Mouse (Mus musculus): ENCODE results near the gene Carns1. TPM values are rescaled to one million over a fixed set of nuclear protein-coding genes. Genes with fewer than 3 reads are reported as not detected.
"Not testable (repeated sequence)": the region's sequence is repeated elsewhere in the genome, so short reads cannot be mapped to it uniquely, and the experiment has no call there.

Carns1 gene
- polyA plus RNA-seq, 1 experiment from 2014 or later = 5.9 TPM

- Histone ChIP-seq H3K4me3 (replicated peaks) (no peak overlapping the region), H3K36me3 (peaks cover 10% of the 10 kb centered on the region), H3K4me1 (peaks cover 39% of the 10 kb centered on the region), H3K9ac (replicated peaks) (no peak overlapping the region), H3K27me3 (replicated peaks) (no peaks in the 10 kb centered on the region), H3K4me2 (no peak overlapping the region), H3K9me3 (replicated peaks) (no peaks in the 10 kb centered on the region), H3K27ac (replicated peaks) (no peak overlapping the region)
- 87% methylated on average over 7 of the region's 7 CpGs for WGBS
- no peak for ATAC-seq (ENCODE audit: low FRiP score)
Measured at GRCm38 (mm10) chr19:4122411-4123370, 52.6 kb downstream of the Carns1 start.

- H3K27ac ChIP-seq (replicated peaks) = 0 out of 2 replicates have a peak overlapping the region, but pooled peaks have one; percentile 94
- not testable (repeated sequence) for H3K9ac ChIP-seq (replicated peaks); H3K9me3 ChIP-seq (replicated peaks); H3K27me3 ChIP-seq (replicated peaks); H3K4me3 ChIP-seq (replicated peaks); ATAC-seq (ENCODE audit: low FRiP score)
- H3K4me2 ChIP-seq = peak overlapping the region; percentile 48
- peaks cover 31% of the 10 kb centered on the region for H3K4me1 ChIP-seq
- peaks cover 15% of the 10 kb centered on the region for H3K36me3 ChIP-seq
- 69% methylated on average over 6 of the region's 6 CpGs for WGBS
Measured at GRCm38 (mm10) chr19:4121896-4122295, 53.4 kb downstream of the Carns1 start.

DNA sequence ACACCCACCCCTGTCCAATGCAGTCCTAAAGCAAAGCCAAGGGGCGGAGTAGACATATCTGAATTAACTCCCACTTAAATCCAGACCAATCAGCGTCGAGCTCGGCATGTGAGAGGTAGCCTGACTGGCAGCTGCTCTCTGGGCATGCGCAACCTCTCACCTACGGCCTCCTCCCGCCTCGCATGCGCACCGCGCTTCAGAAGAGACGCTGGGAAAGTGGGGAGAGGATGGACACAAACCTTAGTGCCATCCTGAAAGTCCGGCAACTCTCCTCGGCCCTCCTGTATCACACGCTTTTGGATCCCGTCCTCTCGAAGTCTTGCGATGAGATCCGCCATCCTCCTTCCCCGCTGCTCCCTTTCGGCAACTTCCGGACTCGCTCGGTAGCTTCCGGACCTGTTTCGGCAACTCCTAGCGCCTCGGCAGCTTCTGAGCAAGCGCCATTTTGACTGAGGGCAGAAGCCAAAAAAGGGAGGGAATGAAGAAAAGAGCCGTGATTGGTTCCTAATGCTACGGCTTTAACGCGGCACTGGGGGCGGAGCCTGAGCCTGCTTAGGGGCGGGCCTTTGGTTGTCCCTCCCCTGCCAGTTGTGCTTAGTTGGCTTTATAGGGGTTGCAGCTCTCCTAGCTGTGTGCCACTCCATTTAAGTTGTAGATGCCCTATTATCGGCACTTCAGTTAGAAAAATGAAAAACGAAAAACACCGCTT lies 54.0 kb downstream of the Carns1 start:
- Histone ChIP-seq H3K4me1 (peaks cover 25% of the 10 kb centered on the region), H3K4me3 (replicated peaks) (peak overlapping the region; percentile 62), H3K36me3 (peaks cover 21% of the 10 kb centered on the region), H3K27me3 (replicated peaks) (no peaks in the 10 kb centered on the region), H3K9me3 (replicated peaks) (no peaks in the 10 kb centered on the region), H3K4me2 (peak overlapping the region; percentile 48), H3K9ac (replicated peaks) (peak overlapping the region; percentile 57), H3K27ac (replicated peaks) (peak overlapping the region; percentile 94)
- peak; percentile 88 for ATAC-seq (ENCODE audit: low FRiP score)
- WGBS = 2% methylated on average over 38 of the region's 38 CpGs

DNA sequence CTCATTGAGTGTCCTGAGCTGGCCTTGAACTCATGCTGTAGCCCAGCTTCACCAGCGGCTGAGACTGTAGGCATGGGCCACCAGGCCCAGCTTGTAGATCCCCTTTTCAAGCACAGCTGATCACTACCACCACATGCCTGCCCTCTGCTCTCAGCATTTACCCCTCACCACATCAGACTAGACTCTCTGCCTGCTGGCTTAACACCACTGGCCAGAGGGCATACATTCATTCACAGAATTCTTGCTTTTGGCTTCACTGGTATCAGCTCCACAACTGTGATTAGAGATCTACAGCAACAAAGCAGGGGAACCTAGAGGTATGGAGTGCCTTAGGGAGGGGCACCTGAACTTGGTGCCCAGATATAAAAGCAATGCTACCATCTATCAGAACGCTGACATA lies 54.8 kb downstream of the Carns1 start:
- peaks cover 25% of the 10 kb centered on the region for H3K4me1 ChIP-seq
- ATAC-seq (ENCODE audit: low FRiP score) = no peak
- no peak overlapping the region; the same call in 1 of the 2 replicates for H3K27ac ChIP-seq (replicated peaks)
- H3K4me3 ChIP-seq (replicated peaks) = peak overlapping the region; percentile 62
- H3K36me3 ChIP-seq = peaks cover 29% of the 10 kb centered on the region
- peak overlapping the region; percentile 21; the same call in 1 of the 2 replicates for H3K9ac ChIP-seq (replicated peaks)
- no peaks in the 10 kb centered on the region for H3K27me3 ChIP-seq (replicated peaks)
- peak overlapping the region; percentile 48 for H3K4me2 ChIP-seq
- no peaks in the 10 kb centered on the region for H3K9me3 ChIP-seq (replicated peaks)
- WGBS = 90% methylated on average over 2 of the region's 2 CpGs

- ATAC-seq (ENCODE audit: low FRiP score) = no peak
- Histone ChIP-seq H3K4me3 (replicated peaks) (peak overlapping the region; percentile 62), H3K27me3 (replicated peaks) (no peaks in the 10 kb centered on the region), H3K27ac (replicated peaks) (no peak overlapping the region), H3K9ac (replicated peaks) (peak overlapping the region; percentile 21; the same call in 1 of the 2 replicates), H3K4me1 (peaks cover 21% of the 10 kb centered on the region), H3K4me2 (peak overlapping the region; percentile 48), H3K36me3 (peaks cover 34% of the 10 kb centered on the region), H3K9me3 (replicated peaks) (no peaks in the 10 kb centered on the region)
- 88% methylated on average over 6 of the region's 6 CpGs for WGBS
Measured at GRCm38 (mm10) chr19:4119716-4120487, 55.4 kb downstream of the Carns1 start.

DNA sequence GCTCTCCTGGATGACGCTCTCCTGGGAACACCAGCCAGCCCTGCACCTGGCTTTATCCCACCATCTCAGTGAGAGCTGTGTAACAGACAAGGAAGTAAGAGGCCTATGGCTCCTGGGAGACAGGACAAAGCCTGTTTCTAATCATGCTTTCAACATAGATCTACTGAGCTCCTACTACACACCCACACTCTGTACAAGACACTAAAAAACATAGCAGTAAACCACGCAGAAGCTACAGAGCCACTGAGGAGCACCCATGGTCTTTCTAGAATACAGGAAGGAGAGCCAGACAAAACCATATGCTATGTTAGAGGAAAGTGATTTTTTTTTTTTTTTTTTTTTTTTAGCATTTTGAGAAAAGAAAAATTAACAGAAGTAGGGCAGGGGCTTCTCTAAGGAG lies 56.9 kb downstream of the Carns1 start:
- Histone ChIP-seq H3K4me2 (no peak overlapping the region), H3K36me3 (peaks cover 50% of the 10 kb centered on the region), H3K9ac (replicated peaks) (no peak overlapping the region), H3K27ac (replicated peaks) (no peak overlapping the region), H3K27me3 (replicated peaks) (no peaks in the 10 kb centered on the region), H3K4me3 (replicated peaks) (no peak overlapping the region), H3K4me1 (peaks cover 21% of the 10 kb centered on the region), H3K9me3 (replicated peaks) (no peaks in the 10 kb centered on the region)
- ATAC-seq (ENCODE audit: low FRiP score) = no peak
- 95% methylated on average over 2 of the region's 2 CpGs for WGBS

- 94% methylated on average over 7 of the region's 7 CpGs for WGBS
- peaks cover 21% of the 10 kb centered on the region for H3K4me1 ChIP-seq
- no peak overlapping the region for H3K4me2 ChIP-seq
- H3K9me3 ChIP-seq (replicated peaks) = no peaks in the 10 kb centered on the region
- no peak overlapping the region for H3K27ac ChIP-seq (replicated peaks)
- no peak for ATAC-seq (ENCODE audit: low FRiP score)
- no peak overlapping the region for H3K9ac ChIP-seq (replicated peaks)
- H3K27me3 ChIP-seq (replicated peaks) = no peaks in the 10 kb centered on the region
- peaks cover 63% of the 10 kb centered on the region for H3K36me3 ChIP-seq
- no peak overlapping the region for H3K4me3 ChIP-seq (replicated peaks)
Measured at GRCm38 (mm10) chr19:4117006-4117405, 58.3 kb downstream of the Carns1 start.

- Histone ChIP-seq H3K9ac (replicated peaks) (no peak overlapping the region), H3K36me3 (peaks cover 75% of the 10 kb centered on the region), H3K27me3 (replicated peaks) (no peaks in the 10 kb centered on the region), H3K4me3 (replicated peaks) (no peak overlapping the region), H3K4me1 (peaks cover 15% of the 10 kb centered on the region), H3K9me3 (replicated peaks) (no peaks in the 10 kb centered on the region), H3K4me2 (no peak overlapping the region), H3K27ac (replicated peaks) (no peak overlapping the region)
- ATAC-seq (ENCODE audit: low FRiP score) = no peak
- WGBS = 84% methylated on average over 11 of the region's 11 CpGs
Measured at GRCm38 (mm10) chr19:4115816-4116215, 59.5 kb downstream of the Carns1 start.

DNA sequence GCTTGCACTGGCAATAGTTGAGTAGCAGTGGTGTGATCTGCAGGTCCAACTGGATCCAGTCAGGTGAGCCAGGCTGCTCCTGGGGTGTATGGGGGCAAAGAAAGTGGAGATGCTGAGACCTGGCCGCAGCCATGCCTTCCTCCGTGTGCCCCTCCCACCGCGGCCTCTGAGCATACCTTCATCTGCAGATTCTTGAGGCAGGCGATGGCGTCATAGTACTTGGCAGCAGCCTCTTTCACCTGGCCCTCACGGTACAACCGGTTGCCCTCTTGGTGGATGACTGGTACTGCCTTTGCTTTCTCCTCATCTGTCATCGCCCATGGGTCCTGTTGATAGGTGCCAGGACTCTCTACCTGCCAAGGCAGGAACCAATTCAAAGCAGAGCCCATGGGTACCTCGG lies 60.1 kb downstream of the Carns1 start:
- Histone ChIP-seq H3K27me3 (replicated peaks) (no peaks in the 10 kb centered on the region), H3K4me2 (no peak overlapping the region), H3K4me3 (replicated peaks) (no peak overlapping the region), H3K9me3 (replicated peaks) (no peaks in the 10 kb centered on the region), H3K9ac (replicated peaks) (no peak overlapping the region), H3K36me3 (peaks cover 81% of the 10 kb centered on the region), H3K27ac (replicated peaks) (no peak overlapping the region), H3K4me1 (peaks cover 9% of the 10 kb centered on the region)
- 97% methylated on average over 10 of the region's 10 CpGs for WGBS
- no peak for ATAC-seq (ENCODE audit: low FRiP score)

- no peak overlapping the region for H3K9ac ChIP-seq (replicated peaks)
- H3K4me2 ChIP-seq = no peak overlapping the region
- no peaks in the 10 kb centered on the region for H3K27me3 ChIP-seq (replicated peaks)
- H3K9me3 ChIP-seq (replicated peaks) = no peaks in the 10 kb centered on the region
- no peak for ATAC-seq (ENCODE audit: low FRiP score)
- WGBS = 97% methylated on average over 10 of the region's 10 CpGs
- no peak overlapping the region for H3K4me3 ChIP-seq (replicated peaks)
- H3K36me3 ChIP-seq = peaks cover 83% of the 10 kb centered on the region
- no peak overlapping the region for H3K27ac ChIP-seq (replicated peaks)
- 0 out of 2 replicates have a peak, but pooled peaks cover 5% of the 10 kb centered on the region for H3K4me1 ChIP-seq
Measured at GRCm38 (mm10) chr19:4114551-4114950, 60.7 kb downstream of the Carns1 start.

Measured in neural tube, embryonic 15.5 days (tissue).